8 mouse cellular contexts compared by ENCODE assay signal in the genomic region with DNA sequence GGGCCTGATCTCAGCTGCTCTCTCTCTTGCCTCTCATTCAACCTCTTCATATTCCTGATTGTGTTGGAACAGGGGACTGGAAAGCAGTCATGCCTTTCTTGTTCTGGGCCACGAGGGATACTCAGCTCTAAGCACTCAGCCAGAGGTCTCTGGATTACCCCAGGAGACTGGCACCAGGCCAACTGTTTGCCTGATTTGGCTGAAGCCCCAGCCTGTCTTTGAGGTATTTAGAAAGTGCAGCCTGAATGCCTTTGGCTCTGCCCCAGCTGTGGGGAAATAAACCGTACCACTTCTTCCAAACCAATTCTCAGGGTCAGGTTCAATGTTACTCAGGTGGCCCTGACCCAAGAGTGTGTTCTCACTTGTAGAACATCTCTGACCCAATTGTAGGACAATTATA.
DNase-seq lines count a peak whose midpoint lies in the region; ATAC-seq and TF ChIP-seq lines count a peak whose summit lies in the region.

No protein-coding gene starts in this region.

- H3K36me3 ChIP-seq in forebrain, embryonic 13.5 days (ENCODE audit: poor library complexity, severe bottlenecking): no peaks in the 10 kb centered on the region
- no peaks in the 10 kb centered on the region for H3K36me3 ChIP-seq in forebrain, embryonic 10.5 days (replicated peaks)
- H3K36me3 ChIP-seq in heart, postnatal 0 days (replicated peaks; ENCODE audit: control insufficient read depth, insufficient read depth, low read length): no peaks in the 10 kb centered on the region

- peak; percentile 51; the same call in 1 of the 2 replicates for ATAC-seq in forebrain, embryonic 13.5 days
- ATAC-seq in heart, postnatal 0 days (ENCODE audit: insufficient read depth, low read depth): peak; percentile 82

- no peak for DNase-seq in forebrain, embryonic 10.5 days (ENCODE audit: extremely low spot score, low spot score)
- DNase-seq in right cerebral cortex, adult 18-20 months: peak; percentile 28
- no peak for DNase-seq in right cerebral cortex, postnatal 25 days
- peak; percentile 69 for DNase-seq in heart, postnatal 0 days (ENCODE audit: low spot score)
- DNase-seq in lung, adult 18-20 months: peak; percentile 67 to 73
- DNase-seq in skeletal muscle tissue, adult 2 months (ENCODE audit: low read depth, low spot score): peak; percentile 47
- DNase-seq in MN1 (ENCODE audit: low spot score): no peak

- no peak overlapping the region for H3K4me3 ChIP-seq in forebrain, embryonic 13.5 days
- H3K4me3 ChIP-seq in forebrain, embryonic 10.5 days: no peak overlapping the region
- no peak overlapping the region for H3K4me3 ChIP-seq in heart, postnatal 0 days (ENCODE audit: low read depth, low read length)

- TF ChIP-seq EP300 in heart, postnatal 0 days (IDR thresholded peaks at IDR 0.05; ENCODE audit: low read depth): no peak

- H3K4me2 ChIP-seq in forebrain, embryonic 13.5 days: no peak overlapping the region
- no peak overlapping the region for H3K4me2 ChIP-seq in heart, postnatal 0 days (ENCODE audit: low read depth, low read length)

- no peak for TF ChIP-seq CTCF in heart, postnatal 0 days (IDR thresholded peaks at IDR 0.05; ENCODE audit: low read depth)

- WGBS in forebrain, embryonic 13.5 days: 25% methylated on average over 2 of the region's 2 CpGs
- WGBS in forebrain, embryonic 10.5 days: 82% methylated on average over 2 of the region's 2 CpGs
- 13% methylated on average over 2 of the region's 2 CpGs for WGBS in heart, postnatal 0 days

- no peak overlapping the region for H3K9ac ChIP-seq in forebrain, embryonic 13.5 days
- H3K9ac ChIP-seq in heart, postnatal 0 days (replicated peaks; ENCODE audit: low read depth, low read length): no peak overlapping the region

- H3K9me3 ChIP-seq in forebrain, embryonic 13.5 days (replicated peaks): no peaks in the 10 kb centered on the region
- H3K9me3 ChIP-seq in forebrain, embryonic 10.5 days: no peaks in the 10 kb centered on the region
- H3K9me3 ChIP-seq in heart, postnatal 0 days (replicated peaks; ENCODE audit: control insufficient read depth, low read length): no peaks in the 10 kb centered on the region

- no peaks in the 10 kb centered on the region for H3K27me3 ChIP-seq in forebrain, embryonic 13.5 days
- no peaks in the 10 kb centered on the region for H3K27me3 ChIP-seq in forebrain, embryonic 10.5 days (ENCODE audit: poor library complexity, severe bottlenecking)
- H3K27me3 ChIP-seq in heart, postnatal 0 days (ENCODE audit: control insufficient read depth, insufficient read depth, low read length): no peaks in the 10 kb centered on the region

- 0 out of 2 replicates have a peak, but pooled peaks cover 6% of the 10 kb centered on the region for H3K4me1 ChIP-seq in forebrain, embryonic 13.5 days
- no peaks in the 10 kb centered on the region for H3K4me1 ChIP-seq in forebrain, embryonic 10.5 days
- no peaks in the 10 kb centered on the region for H3K4me1 ChIP-seq in heart, postnatal 0 days (ENCODE audit: control insufficient read depth, insufficient read depth)

- no peak overlapping the region for H3K27ac ChIP-seq in forebrain, embryonic 13.5 days
- no peak overlapping the region for H3K27ac ChIP-seq in forebrain, embryonic 10.5 days
- 0 out of 2 replicates have a peak overlapping the region, but pooled peaks have one; percentile 47 for H3K27ac ChIP-seq in heart, postnatal 0 days (ENCODE audit: low read depth)

Comparison
In these comparisons a context has a peak if more than half of its experiments do, and no peak if none do; other contexts are left out.
1. DNase-seq: peak in right cerebral cortex, adult 18-20 months (single experiment), heart, postnatal 0 days (single experiment), lung, adult 18-20 months (2 of 2) and skeletal muscle tissue, adult 2 months (single experiment); none in forebrain, embryonic 10.5 days (single experiment), right cerebral cortex, postnatal 25 days (single experiment) and MN1 (single experiment).